Mouse (Mus musculus): ENCODE results near the gene Nipsnap1. TPM values are rescaled to one million over a fixed set of nuclear protein-coding genes. Genes with fewer than 3 reads are reported as not detected.

Gene Nipsnap1
- total RNA-seq, 2 experiments from 2014 or later: 85.4 to 89.7 TPM

- DNase-seq (ENCODE audit: low spot score in 2 of 2): no peak
These were observed 11.0 kb upstream of the Nipsnap1 start for GRCm38 (mm10) chr11:4862730-4863129.

DNA sequence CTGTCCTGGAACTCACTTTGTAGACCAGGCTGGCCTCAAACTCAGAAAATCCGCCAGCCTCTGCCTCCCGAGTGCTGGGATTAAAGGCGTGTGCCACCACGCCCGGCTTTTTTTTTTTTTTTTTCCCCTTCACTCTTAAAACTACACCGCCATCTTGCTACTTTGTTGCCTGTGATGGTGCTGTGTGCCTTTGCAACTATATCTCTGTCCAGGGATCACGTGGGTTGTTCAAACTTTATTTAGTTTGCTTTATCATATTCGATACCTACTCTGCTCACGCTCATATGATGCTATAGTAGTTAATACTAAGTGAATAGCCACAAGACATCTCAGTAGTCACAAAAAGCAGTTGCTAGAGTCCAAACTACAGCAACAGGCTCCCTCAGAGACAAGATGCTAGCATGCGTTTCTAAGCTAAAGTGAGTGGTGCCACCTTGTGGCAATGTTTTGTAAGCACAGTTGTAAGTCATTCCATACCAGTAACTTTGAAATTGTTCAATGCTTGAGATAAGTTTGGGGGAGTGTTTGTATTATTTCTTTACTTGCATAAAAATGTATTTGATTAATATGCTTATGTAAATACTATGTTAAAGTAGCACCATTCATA, 8.0 kb upstream of the Nipsnap1 start:
- DNase-seq (ENCODE audit: low spot score in 2 of 2): peak; percentile 78 to 79

GRCm38 (mm10) chr11:4874551-4874950, 800 bp downstream of the Nipsnap1 start:
- DNase-seq (ENCODE audit: low spot score in 2 of 2): no peak

DNA sequence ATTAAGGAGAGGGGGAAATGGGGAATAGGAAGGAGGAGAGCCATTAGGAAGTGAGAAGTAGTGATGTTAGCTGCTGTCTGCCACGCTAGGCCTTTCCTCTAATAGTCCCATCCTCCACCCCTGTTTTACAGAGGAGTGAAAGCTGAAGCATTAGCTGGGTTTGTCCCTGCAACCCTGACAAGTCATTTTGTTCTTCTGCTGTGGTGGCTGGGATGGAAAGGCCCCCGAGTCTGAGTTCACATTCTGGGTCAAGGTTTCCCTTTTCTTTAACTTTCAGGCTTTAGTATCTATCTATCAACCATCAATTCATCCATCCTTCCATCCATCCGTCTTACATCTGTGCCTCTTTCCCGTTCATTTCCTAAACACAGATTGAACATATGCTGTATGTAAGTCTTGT, 7.3 kb downstream of the Nipsnap1 start:
- no peak for DNase-seq (ENCODE audit: low spot score in 2 of 2)

- DNase-seq (ENCODE audit: low spot score in 2 of 2): peak in 1 of 2 experiments; percentile 14
These were observed 9.3 kb downstream of the Nipsnap1 start for GRCm38 (mm10) chr11:4882892-4883627.

- peak; percentile 48 to 51 for DNase-seq (ENCODE audit: low spot score in 2 of 2)
These were observed 11.7 kb downstream of the Nipsnap1 start for GRCm38 (mm10) chr11:4885385-4885903.

DNA sequence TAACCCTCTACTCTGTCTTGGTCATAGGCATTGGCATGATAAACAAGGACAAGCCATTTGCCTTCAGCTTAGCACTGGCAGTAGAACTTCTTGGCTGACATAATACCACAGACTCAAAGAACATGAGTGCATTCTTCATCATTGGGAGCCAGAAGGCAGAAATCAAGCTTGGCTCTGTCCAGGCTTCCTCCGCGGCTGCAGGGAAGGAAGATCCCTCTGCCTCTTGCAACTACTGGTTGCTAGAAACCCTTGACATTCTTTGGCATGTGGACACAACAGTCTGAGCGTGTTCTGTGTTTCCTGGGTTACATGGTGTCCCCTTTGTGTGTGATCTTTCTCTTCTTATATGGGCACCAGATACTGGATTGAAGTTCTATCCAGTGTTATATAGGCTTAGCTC, 13.2 kb downstream of the Nipsnap1 start:
- DNase-seq (ENCODE audit: low spot score in 2 of 2): no peak

GRCm38 (mm10) chr11:4894848-4895816, 21.4 kb downstream of the Nipsnap1 start, which contains the start of gene Thoc5:
Gene Thoc5, plus strand, starts transcription at chr11:4895320.
- peak; percentile 78 to 82 for DNase-seq (ENCODE audit: low spot score in 2 of 2)

- peak in 1 of 2 experiments; percentile 34 for DNase-seq (ENCODE audit: low spot score in 2 of 2)
These were observed 26.7 kb downstream of the Nipsnap1 start for GRCm38 (mm10) chr11:4900437-4900836.

DNA sequence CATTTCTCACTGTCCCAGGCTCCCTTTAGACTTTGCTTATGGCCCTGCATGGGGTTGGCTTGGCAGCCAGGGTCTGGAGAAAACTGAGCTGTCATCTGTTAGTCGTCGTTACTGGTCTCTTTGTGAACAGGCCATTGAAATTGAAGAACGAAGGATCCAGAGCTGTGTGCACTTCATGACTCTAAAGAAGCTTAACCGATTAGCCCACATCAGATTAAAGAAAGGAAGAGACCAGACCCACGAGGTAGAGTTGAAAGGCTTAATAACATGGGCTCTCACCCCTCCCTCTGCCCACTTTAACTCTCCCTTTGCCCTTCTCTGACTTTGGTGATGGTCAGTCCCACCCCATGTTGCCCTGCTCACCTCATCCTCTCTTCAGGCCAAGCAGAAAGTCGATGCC, 28.2 kb downstream of the Nipsnap1 start:
- DNase-seq (ENCODE audit: low spot score in 2 of 2): no peak

GRCm38 (mm10) chr11:4906231-4906630, 32.5 kb downstream of the Nipsnap1 start:
- no peak for DNase-seq (ENCODE audit: low spot score in 2 of 2)

GRCm38 (mm10) chr11:4916068-4916467, 42.3 kb downstream of the Nipsnap1 start:
- peak; percentile 63 to 66 for DNase-seq (ENCODE audit: low spot score in 2 of 2)

DNA sequence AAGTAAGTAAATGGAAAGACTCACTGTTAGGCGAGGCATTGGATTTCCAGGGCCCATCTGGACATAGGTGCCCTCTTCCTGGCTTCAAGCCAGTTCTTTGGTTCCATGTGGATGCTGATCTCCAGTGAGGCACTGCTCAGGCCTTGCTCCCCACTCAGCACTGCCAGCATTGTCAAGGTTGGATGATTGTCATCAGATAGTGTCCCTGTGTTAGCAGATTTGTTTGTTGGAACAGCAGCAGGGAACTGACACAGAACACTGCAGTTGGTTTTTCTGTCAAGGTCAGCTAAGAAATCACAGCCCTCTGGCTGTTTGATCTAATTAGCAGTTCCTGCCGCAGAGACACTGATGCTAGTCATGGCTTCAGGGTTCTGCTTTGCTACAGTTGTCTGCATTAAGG, 47.5 kb downstream of the Nipsnap1 start:
- no peak for DNase-seq (ENCODE audit: low spot score in 2 of 2)

- DNase-seq (ENCODE audit: low spot score in 2 of 2): no peak
These were observed 48.0 kb downstream of the Nipsnap1 start for GRCm38 (mm10) chr11:4921751-4922150.

GRCm38 (mm10) chr11:4927224-4927623, 53.5 kb downstream of the Nipsnap1 start:
- no peak for DNase-seq (ENCODE audit: low spot score in 2 of 2)

DNA sequence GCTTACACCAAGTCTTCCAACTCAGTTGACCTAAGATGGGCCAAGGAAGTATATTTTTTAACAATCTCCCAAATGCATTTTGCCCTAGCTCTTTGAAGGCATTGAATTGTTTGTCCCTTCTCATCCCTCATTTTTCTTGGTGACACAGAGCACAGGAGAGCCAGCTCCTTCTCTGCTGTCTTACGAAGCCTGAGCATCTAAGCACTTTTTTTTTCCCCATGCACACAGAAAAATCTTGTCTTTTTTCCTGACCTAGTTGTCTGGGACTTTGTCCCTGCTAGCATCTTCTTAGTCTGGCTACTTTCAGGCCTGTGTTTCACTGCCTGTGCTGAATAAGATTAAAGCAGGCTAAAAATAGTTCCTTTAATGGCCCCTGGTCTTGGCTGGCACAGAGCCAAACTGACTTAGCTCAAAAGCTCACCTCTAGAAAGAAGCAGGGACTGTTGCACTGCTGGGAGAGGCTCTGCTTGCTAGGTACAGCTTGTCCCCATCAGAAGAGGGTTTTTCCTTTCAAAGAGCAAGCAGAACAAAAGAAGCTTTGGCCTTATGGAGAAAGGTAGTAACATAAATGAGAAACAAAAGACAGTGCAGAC, 57.4 kb downstream of the Nipsnap1 start:
- DNase-seq (ENCODE audit: low spot score in 2 of 2): no peak

- DNase-seq (ENCODE audit: low spot score in 2 of 2): no peak
These were observed 62.5 kb downstream of the Nipsnap1 start for GRCm38 (mm10) chr11:4936243-4936642.

All from layer of hippocampus, postnatal 10 days (tissue).